Mouse (Mus musculus) frontal cortex, adult 2 months (tissue): ENCODE data around the gene 4930442H23Rik. TPM values are rescaled to one million over a fixed set of nuclear protein-coding genes. Genes with fewer than 3 reads are reported as not detected.

Source experiments
- DNase-seq, 2 experiments: peaks; one replicate each; pipeline ENCODE4 v3.0.0; 2022; ENCODE audit warnings: low spot score in 1 of 2; ENCODE audit errors: extremely low spot score in 1 of 2
- polyA plus RNA-seq: library from polyadenylated mRNA; depleted of rRNA; stranded (reverse); fragments of >200 nt; gene quantifications from 2 replicates; pipeline ENCODE4 v1.2.3, GENCODE M21; 2012; rRNA removed

Gene 4930442H23Rik
- polyA plus RNA-seq, 1 experiment: not detected

DNA sequence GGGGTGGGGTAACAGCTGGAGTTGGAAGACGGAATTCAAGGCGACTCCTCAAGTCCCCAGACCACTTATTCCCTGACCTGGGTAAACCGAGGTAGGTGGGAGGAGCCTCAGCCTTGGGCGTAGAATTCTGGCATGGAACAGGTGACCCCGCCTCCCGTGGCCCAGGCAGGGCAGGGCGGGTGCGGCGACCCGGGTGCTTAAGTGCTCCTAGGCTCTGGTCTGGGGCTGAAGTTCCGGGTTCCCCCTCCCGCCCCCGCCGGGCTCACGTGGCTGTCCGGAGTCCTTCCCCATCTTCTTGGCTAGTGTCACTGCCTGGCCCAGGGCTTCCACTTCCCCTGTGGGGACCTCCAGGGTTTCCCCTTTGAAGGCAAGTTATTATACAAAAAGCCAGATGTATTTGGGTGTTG is 49.5 kb downstream of the 4930442H23Rik start:
- DNase-seq: no peak

Other genes starting within 250 kb of the 4930442H23Rik start
- 80.8 and 101 TPM in 2 replicates for gene Gng7, start 168.9 kb downstream of the 4930442H23Rik start, polyA plus RNA-seq
- gene Diras1, start 158.2 kb downstream of the 4930442H23Rik start, polyA plus RNA-seq: 79.6 and 82.1 TPM in 2 replicates
- gene Slc39a3, start 146.4 kb downstream of the 4930442H23Rik start, polyA plus RNA-seq: 67.1 and 70.1 TPM in 2 replicates
- gene Sgta, start 123.7 kb downstream of the 4930442H23Rik start, polyA plus RNA-seq: 207 and 208 TPM in 2 replicates
- 60.8 and 63.1 TPM in 2 replicates for gene Thop1, start 113.8 kb downstream of the 4930442H23Rik start, polyA plus RNA-seq
- gene Creb3l3, start 85.0 kb downstream of the 4930442H23Rik start, polyA plus RNA-seq: 0.44 and 0.63 TPM in 2 replicates
- gene Map2k2, start 77.9 kb downstream of the 4930442H23Rik start, polyA plus RNA-seq: 189 and 202 TPM in 2 replicates
- gene Zbtb7a, start 48.6 kb downstream of the 4930442H23Rik start, polyA plus RNA-seq: 45.1 and 46.0 TPM in 2 replicates
- gene Pias4, start 15.9 kb downstream of the 4930442H23Rik start, polyA plus RNA-seq: 25.7 and 27.4 TPM in 2 replicates
- 1,035 and 1,113 TPM in 2 replicates for gene Eef2, start 7.2 kb downstream of the 4930442H23Rik start, polyA plus RNA-seq
- 75.3 and 76.8 TPM in 2 replicates for gene Dapk3, start 844 bp downstream of the 4930442H23Rik start, polyA plus RNA-seq
- gene Nmrk2, start 18.2 kb upstream of the 4930442H23Rik start, polyA plus RNA-seq: 0.18 and 0.23 TPM in 2 replicates
- gene Atcay, start 47.0 kb upstream of the 4930442H23Rik start, polyA plus RNA-seq: 164 and 168 TPM in 2 replicates
- 89.1 and 95.9 TPM in 2 replicates for gene Zfr2, start 49.3 kb upstream of the 4930442H23Rik start, polyA plus RNA-seq
- 365 and 385 TPM in 2 replicates for gene Matk, start 69.1 kb upstream of the 4930442H23Rik start, polyA plus RNA-seq
- 51.7 and 57.4 TPM in 2 replicates for gene Mrpl54, start 83.1 kb upstream of the 4930442H23Rik start, polyA plus RNA-seq
- 46.9 and 49.1 TPM in 2 replicates for gene Apba3, start 83.1 kb upstream of the 4930442H23Rik start, polyA plus RNA-seq
- gene Tjp3, start 107.7 kb upstream of the 4930442H23Rik start, polyA plus RNA-seq: 0.34 and 0.46 TPM in 2 replicates
- 326 and 360 TPM in 2 replicates for gene Pip5k1c, start 109.1 kb upstream of the 4930442H23Rik start, polyA plus RNA-seq
- 31.5 and 31.9 TPM in 2 replicates for gene Cactin, start 137.3 kb upstream of the 4930442H23Rik start, polyA plus RNA-seq
- gene Tbxa2r, start 144.9 kb upstream of the 4930442H23Rik start, polyA plus RNA-seq: 2.3 and 3.3 TPM in 2 replicates
- gene Gipc3, start 159.4 kb upstream of the 4930442H23Rik start, polyA plus RNA-seq: 0.96 and 1.1 TPM in 2 replicates
- 36.3 and 40.8 TPM in 2 replicates for gene Hmg20b, start 166.6 kb upstream of the 4930442H23Rik start, polyA plus RNA-seq
- gene Mfsd12, start 173.6 kb upstream of the 4930442H23Rik start, polyA plus RNA-seq: 27.5 and 29.5 TPM in 2 replicates
- 0.67 and 0.68 TPM in 2 replicates for gene 4930404N11Rik, start 182.0 kb upstream of the 4930442H23Rik start, polyA plus RNA-seq
- gene Fzr1, start 194.7 kb upstream of the 4930442H23Rik start, polyA plus RNA-seq: 66.9 and 71.6 TPM in 2 replicates
- gene Dohh, start 200.6 kb upstream of the 4930442H23Rik start, polyA plus RNA-seq: 92.2 and 105 TPM in 2 replicates
- gene Gm48551, start 200.6 kb upstream of the 4930442H23Rik start, polyA plus RNA-seq: 6.9 and 8.9 TPM in 2 replicates
- gene Gm48552, start 205.2 kb upstream of the 4930442H23Rik start, polyA plus RNA-seq: 7.4 and 10.1 TPM in 2 replicates
- 3.6 and 4.5 TPM in 2 replicates for gene Smim24, start 209.2 kb upstream of the 4930442H23Rik start, polyA plus RNA-seq